Mouse (Mus musculus) thymus, postnatal 0 days (tissue): Measurements from ENCODE around the gene Rack1. TPM values are rescaled to one million over a fixed set of nuclear protein-coding genes. Genes with fewer than 3 reads are reported as not detected.
"Not testable (repeated sequence)": the region's sequence is repeated elsewhere in the genome, so short reads cannot be mapped to it uniquely, and the experiment has no call there.

Source experiments
- DNase-seq: peaks from one replicate; pipeline ENCODE4 v3.0.0-alpha.2; 2015; ENCODE audit warnings: low spot score
- polyA plus RNA-seq: library from polyadenylated mRNA; unstranded; fragments of >200 nt; fragmentation: Nextera tagmentation; extraction: Ambion mirVana; gene quantifications from 2 replicates; pipeline ENCODE4 v1.2.1, GENCODE M21; 2015

Rack1 gene
- polyA plus RNA-seq = 988 and 1,015 TPM in 2 replicates

- peak; percentile 91 for DNase-seq
Measured at GRCm38 (mm10) chr11:48799921-48800701, at the start of gene Rack1. Gene Rack1, plus strand, starts transcription at chr11:48800332.

GRCm38 (mm10) chr11:48750428-48750827, 49.7 kb upstream of the Rack1 start:
- DNase-seq = no peak

GRCm38 (mm10) chr11:48753534-48753933, 46.6 kb upstream of the Rack1 start:
- not testable (repeated sequence) for DNase-seq

- DNase-seq = no peak
Measured at GRCm38 (mm10) chr11:48759021-48759420, 41.1 kb upstream of the Rack1 start.

- no peak for DNase-seq
Measured at GRCm38 (mm10) chr11:48764119-48764518, 36.0 kb upstream of the Rack1 start.

GRCm38 (mm10) chr11:48767195-48767876, 32.8 kb upstream of the Rack1 start:
- DNase-seq = no peak

- peak; percentile 61 for DNase-seq
Measured at GRCm38 (mm10) chr11:48771691-48772090, 28.4 kb upstream of the Rack1 start.

- DNase-seq = peak; percentile 63
Measured at GRCm38 (mm10) chr11:48774443-48775298, 25.5 kb upstream of the Rack1 start.

- DNase-seq = peak; percentile 53
Measured at GRCm38 (mm10) chr11:48775483-48775882, 24.6 kb upstream of the Rack1 start.

- DNase-seq = peak; percentile 33
Measured at GRCm38 (mm10) chr11:48776664-48777063, 23.5 kb upstream of the Rack1 start.

- no peak for DNase-seq
Measured at GRCm38 (mm10) chr11:48777303-48777702, 22.8 kb upstream of the Rack1 start.

GRCm38 (mm10) chr11:48779450-48779849, 20.7 kb upstream of the Rack1 start:
- DNase-seq = peak; percentile 77

- no peak for DNase-seq
Measured at GRCm38 (mm10) chr11:48782243-48782642, 17.9 kb upstream of the Rack1 start.

- DNase-seq = peak; percentile 87
Measured at GRCm38 (mm10) chr11:48787455-48788211, 12.5 kb upstream of the Rack1 start.

GRCm38 (mm10) chr11:48788311-48789089, 11.6 kb upstream of the Rack1 start:
- peak; percentile 83 for DNase-seq

- no peak for DNase-seq
Measured at GRCm38 (mm10) chr11:48789215-48789614, 10.9 kb upstream of the Rack1 start.

- peak; percentile 82 for DNase-seq
Measured at GRCm38 (mm10) chr11:48789973-48790823, 9.9 kb upstream of the Rack1 start.

GRCm38 (mm10) chr11:48790946-48791345, 9.2 kb upstream of the Rack1 start:
- no peak for DNase-seq

GRCm38 (mm10) chr11:48791894-48792293, 8.2 kb upstream of the Rack1 start:
- DNase-seq = not testable (repeated sequence)
